Mouse (Mus musculus) T-helper 2 cell (primary cell): ENCODE measurements around the gene Sgms1.

Experiments
- in situ Hi-C: fragments of 300-600 bp; cut with MboI, MseI; formaldehyde crosslinking; loops from one replicate; pipeline ENCODE4 v1.15.1; 2025; ENCODE audit warnings: high pct_unique_total_duplicates

Sgms1 gene

GRCm38 (mm10) chr19:32386556-32387402, 2.7 kb downstream of the Sgms1 start:
- in situ Hi-C loops, result no loop called here

GRCm38 (mm10) chr19:32383738-32384137, 5.8 kb downstream of the Sgms1 start:
- in situ Hi-C loops, result loop anchor here (5.0 kb wide), 1 partner anchor 271 kb away; no protein-coding TSS in a partner anchor

DNA sequence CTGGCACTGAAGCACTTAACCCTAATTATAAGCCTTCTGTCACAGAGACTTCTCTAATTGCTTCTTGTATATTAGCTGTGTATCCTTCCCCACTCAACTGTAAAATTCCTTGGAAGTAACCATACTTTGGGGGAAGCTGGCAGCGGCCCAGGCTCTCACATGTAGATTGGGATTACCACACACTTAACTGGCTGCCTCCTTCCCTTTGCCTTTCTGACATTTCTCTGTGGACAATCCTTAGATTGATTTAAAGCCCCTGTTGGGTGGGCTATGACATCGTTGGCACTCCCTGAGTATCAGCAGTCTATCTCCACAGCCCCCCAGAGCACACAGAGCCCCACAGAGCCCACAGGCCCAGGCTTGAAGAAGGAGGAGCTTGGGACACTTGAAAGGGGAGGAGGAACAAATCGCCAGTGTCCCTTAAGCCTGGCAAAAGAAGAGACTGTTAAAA, 8.0 kb downstream of the Sgms1 start:
- in situ Hi-C loops, result loop anchor here (5.0 kb wide), 1 partner anchor 269 kb away; no protein-coding TSS in a partner anchor

DNA sequence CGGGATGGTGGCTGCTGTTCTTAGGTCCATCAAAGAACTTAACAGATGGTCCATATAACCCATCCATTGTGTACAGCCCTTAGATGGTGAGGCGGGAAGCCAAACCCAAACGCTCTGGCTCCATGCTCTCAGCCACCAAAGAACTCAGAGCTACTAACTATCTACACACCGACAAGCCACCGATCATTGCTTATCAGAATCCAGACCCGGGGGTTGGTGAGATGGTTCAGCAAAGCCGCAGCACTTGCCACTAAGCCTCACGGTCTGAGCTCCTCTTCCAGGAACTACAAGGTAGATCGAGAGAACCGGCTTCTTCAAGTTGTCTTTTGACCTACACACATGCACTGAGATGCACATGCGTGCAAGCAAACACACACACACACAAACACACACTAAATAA, 8.8 kb downstream of the Sgms1 start:
- in situ Hi-C loops, result loop anchor here (5.0 kb wide), 1 partner anchor 268 kb away; no protein-coding TSS in a partner anchor

DNA sequence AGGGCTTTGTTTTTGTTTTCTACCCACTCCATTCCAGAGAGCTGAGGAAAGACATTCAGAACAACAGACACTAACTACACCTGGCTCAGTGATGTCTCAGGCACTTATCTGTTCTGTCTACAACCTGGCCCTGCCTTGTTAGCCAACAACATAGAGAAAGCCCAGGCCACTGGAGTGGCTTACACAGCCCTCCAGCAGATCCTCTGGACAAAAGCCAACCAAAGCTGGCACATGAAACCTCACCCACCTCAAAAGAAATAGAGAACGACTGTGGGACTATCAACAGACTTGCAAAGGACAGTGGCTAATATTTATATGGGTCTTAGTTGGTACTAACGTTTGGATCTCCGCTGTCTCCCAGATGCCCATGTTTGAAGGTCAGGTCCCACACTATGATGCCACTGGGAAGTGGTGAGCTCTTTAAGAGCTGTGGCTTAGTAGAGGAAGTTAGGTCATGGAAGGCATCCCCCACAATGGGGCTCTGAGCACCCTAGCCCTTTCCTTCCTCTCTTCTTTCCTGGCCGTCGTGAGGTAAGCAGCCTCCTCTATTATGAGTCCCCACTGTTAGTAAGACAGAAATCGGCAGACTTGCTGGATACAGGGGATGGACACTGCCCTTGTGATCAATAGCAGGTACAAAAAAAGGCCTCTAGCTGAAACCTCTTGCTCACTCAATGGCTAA, 10.1 kb downstream of the Sgms1 start:
- in situ Hi-C loops, result no loop called here

DNA sequence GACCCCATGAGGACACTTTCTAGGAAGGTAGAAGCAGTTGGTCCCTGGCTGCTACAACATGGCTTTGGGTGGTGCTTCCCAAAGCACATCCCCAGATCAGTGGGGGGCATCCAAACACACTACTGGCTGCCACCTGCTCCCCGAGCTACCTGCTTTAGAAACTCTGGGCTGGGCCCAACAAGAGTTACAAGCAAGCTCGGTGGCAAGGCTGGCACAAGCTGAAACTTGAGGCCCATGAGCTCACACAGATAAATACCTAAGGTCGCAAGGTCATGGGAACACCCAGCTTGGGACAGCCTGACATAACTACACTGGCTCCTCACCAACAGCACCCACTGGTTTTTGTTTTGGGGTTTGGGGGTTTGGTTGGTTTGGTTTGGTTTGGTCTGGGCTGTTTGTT, 10.9 kb downstream of the Sgms1 start:
- in situ Hi-C loops, result no loop called here

GRCm38 (mm10) chr19:32377701-32378325, 11.7 kb downstream of the Sgms1 start:
- in situ Hi-C loops, result no loop called here

GRCm38 (mm10) chr19:32376886-32377535, 12.5 kb downstream of the Sgms1 start:
- in situ Hi-C loops, result no loop called here

DNA sequence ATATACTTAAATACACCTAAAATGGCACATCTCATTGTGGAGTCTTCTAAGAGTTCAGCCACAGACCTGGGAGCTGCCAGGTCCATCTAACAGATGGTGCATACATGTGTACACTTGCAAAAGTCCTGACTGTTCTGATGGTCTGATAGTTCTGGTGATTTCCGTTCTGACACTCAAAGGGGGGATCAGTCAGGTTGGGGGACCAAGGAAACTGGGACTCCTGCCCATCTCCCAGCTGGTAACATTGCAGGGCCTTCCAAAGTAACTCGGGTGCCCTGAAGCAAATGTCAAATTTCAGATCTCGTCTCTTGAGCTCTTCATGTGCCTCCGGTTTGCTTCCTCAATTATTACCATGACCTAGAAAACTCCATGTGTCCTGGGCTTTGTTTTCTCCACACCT, 13.5 kb downstream of the Sgms1 start:
- in situ Hi-C loops, result no loop called here

- in situ Hi-C loops, result no loop called here
Observed at GRCm38 (mm10) chr19:32375473-32375985, 14.0 kb downstream of the Sgms1 start.

- in situ Hi-C loops, result no loop called here
Observed at GRCm38 (mm10) chr19:32374751-32375150, 14.8 kb downstream of the Sgms1 start.

DNA sequence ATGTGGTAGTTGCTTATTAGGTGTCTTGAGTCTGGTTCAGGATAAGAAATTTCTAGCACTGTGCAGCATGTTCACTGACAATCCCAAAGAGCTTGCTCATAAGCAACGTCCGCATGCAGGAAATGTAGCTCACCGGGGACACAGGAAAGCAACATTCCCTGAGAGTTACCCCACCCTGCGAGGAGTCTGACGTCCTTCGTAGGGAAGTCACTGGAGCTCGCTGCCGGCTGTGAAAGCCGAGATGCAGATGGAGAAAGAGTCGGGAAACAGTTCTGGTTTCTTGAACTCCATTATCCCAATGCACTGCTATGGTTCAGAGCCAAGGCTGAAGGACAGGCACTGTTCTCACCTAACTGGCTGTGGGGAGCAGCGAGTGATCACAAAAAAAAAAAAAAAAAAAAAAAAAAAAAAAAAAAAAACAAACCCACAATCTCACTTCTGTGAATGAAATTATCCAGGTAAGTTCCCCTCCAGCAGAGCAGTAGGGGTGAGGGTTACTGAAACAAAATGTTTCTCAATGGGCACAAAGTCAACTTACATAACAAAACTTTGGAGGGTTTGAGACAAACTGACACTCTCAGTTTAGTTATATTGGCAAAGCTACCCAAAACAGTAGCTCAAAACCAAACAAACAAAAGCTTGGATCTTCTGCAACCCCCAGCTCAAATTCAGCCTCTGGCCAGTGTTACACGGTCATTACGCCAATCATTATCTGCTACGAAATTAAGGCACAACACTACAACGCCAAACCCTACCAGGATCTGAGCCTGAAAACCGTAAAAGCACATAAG, 15.5 kb downstream of the Sgms1 start:
- in situ Hi-C loops, result no loop called here

- in situ Hi-C loops, result no loop called here
Observed at GRCm38 (mm10) chr19:32372373-32372772, 17.1 kb downstream of the Sgms1 start.

GRCm38 (mm10) chr19:32367333-32367732, 22.2 kb downstream of the Sgms1 start:
- in situ Hi-C loops, result no loop called here

- in situ Hi-C loops, result no loop called here
Observed at GRCm38 (mm10) chr19:32366406-32366805, 23.1 kb downstream of the Sgms1 start.

GRCm38 (mm10) chr19:32365111-32365510, 24.4 kb downstream of the Sgms1 start:
- in situ Hi-C loops, result no loop called here

GRCm38 (mm10) chr19:32363587-32363986, 25.9 kb downstream of the Sgms1 start:
- in situ Hi-C loops, result no loop called here

DNA sequence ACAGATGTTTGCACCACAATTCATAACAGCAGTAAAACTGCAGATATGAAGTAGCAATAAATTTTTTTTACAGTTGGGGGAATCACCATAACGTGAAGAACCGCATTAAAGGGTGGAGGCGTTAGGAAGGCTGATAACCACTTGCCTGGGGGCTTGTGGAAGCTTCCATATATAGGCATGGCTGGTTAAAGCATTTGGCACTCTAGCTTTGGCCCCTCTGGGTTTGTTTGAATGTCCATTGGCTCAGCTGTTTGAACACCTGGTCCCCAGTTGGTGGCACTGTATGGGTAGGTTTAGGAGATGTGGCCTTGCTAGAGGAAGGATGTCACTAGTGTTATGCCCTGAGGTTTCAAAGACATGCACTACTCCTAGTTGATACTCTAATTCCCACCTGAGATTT, 27.0 kb downstream of the Sgms1 start:
- in situ Hi-C loops, result no loop called here

- in situ Hi-C loops, result no loop called here
Observed at GRCm38 (mm10) chr19:32360989-32361698, 28.4 kb downstream of the Sgms1 start.

DNA sequence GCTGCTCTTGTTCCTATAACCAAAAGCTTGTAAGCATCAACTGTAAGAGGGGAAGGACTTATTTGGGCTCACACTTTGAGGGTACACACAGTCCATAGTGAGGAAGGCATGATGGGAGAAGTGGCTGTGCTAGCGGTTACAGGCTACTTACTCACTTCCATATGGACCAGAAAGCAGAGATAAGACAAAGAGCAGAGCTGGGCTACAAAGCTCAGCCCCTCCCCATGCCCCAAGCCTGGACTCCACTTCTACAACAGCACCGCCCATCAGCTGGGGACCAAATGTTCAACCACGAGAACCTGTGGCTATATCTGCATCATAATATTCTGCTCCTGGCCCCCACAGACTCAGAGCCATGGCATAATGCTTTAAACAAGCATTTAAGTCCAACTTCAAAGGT, 29.0 kb downstream of the Sgms1 start:
- in situ Hi-C loops, result no loop called here
